Mouse (Mus musculus) frontal cortex, postnatal 25 days (tissue): ENCODE results near the gene 2310011J03Rik.

Source experiments
- DNase-seq, 2 experiments: peaks; one replicate each; pipeline ENCODE4 v3.0.0; 2022; ENCODE audit warnings: low spot score in 2 of 2

Gene 2310011J03Rik

GRCm38 (mm10) chr10:80292251-80293146 is 27.8 kb downstream of the 2310011J03Rik start, which contains the start of gene Rps15:
Gene Rps15 (plus strand): TSS chr10:80292453.
- peak; percentile 78 to 91 for DNase-seq

DNA sequence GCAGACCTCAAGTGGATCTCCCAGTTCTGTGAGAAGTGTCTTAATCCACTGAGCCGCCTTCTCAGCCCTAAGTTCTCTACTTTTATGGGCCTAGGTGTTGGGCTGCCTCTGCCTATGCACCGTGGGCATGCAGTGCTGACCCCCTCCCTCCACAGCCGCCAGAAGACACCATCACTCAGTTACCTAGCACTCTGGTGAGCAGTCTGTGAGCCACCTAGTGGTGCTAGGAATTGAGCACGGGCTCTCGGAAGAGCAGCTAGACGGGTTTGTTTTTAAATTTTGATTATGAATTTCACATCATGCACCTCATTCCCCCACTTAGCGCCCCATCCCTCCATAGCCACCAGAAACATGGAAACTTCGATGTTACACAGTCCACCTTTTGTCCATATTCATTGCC is 31.7 kb downstream of the 2310011J03Rik start:
- DNase-seq, result no peak

DNA sequence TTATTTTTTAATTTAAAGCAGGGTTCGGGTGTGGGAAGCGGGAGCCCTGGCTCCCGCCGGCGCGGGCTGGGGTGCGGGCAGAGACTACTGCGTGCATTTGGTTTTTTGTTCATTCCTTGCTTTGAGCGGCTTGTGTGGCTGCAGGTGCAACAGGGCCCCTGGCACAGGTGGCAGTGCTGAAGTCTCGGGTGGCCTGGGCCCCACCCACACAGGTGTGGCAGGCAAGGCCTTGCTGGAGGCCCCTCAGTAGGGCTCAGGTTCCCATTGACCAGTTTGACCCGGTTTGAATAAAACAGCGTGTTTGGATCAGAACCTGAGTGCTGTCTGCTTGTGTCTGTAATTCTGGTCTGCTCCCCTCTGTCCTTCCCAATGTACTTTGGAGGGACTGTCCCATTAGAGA is 32.2 kb downstream of the 2310011J03Rik start:
- DNase-seq, result no peak

DNA sequence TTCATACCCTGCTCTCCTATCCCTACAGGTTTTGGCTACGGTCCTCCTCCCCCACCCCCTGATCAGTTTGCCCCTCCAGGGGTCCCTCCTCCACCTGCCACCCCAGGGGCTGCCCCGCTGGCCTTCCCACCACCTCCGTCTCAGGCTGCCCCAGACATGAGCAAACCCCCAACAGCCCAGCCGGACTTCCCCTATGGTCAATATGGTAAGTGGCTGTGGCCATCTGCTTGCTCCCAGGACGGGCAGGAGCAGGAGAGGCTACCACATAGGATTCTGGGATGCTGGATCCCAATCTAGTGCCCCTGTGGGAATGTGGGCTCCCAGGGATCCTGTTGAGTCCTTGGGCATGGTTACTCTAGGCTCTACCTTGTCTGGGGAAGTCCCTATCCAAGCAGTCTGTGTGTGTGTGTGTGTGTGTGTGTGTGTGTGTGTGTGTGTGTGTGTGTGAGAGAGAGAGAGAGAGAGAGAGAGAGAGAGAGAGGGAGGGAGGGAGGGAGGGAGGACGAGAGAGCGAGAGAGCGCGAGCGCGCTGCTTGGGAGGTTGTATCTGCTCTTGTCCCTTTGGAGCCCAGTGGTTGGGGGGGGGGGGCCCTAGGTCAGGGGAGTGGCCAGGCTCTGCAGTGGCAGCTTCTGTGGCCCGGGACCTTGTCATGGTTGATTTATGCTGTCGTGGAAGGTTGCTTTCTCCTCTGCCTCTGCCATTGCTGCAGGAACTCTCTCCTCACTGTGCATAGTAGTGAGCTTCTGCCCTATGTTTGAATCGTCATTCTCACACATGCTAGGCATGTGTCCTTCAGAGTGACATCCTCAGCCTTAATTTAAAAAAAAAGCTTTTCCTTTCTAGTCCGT is 34.9 kb downstream of the 2310011J03Rik start:
- DNase-seq, result no peak

GRCm38 (mm10) chr10:80282481-80283441 is 37.6 kb downstream of the 2310011J03Rik start:
- DNase-seq, result no peak

DNA sequence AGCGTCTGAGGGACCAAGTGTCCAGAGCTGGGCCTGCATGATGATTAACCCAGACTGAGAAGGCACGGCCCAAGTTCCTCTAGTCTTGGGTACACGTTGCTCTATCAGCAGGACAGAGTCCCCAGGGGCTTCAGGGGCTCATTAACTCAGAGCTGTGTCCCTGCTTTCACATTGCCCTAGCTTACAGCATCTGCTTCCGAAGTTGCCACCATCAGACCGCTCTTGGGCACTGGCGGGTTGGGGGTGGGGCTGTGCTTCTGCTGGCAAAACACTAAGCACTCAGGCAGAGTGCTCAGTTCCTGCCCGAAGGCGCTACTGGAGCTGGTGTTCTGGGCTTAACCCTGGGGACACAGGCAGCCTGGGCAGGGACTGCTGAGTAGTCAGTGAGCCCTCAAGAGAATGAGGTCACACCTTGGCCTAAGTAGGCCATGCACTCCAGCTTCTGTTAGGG is 38.4 kb downstream of the 2310011J03Rik start:
- DNase-seq, result no peak

DNA sequence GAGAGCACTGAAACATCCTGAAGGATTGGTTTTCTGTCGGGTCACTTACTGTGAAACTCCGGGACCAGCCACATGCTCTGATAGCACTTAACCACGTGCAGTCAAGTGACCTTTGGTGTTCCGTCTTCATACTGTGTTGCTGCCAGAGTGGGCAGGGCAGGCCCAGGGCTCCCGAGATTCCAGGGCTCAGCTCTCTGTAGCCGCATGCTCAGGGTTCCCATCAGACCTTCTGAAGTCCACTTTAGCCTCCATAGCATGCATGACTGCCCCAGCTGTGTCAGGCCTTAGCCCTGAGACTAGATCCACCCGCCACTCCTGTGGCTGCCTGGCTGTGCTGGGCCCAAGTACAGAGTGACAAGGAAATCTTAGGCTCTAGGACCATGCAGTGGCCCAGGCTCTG is 39.0 kb downstream of the 2310011J03Rik start:
- DNase-seq, result no peak

DNA sequence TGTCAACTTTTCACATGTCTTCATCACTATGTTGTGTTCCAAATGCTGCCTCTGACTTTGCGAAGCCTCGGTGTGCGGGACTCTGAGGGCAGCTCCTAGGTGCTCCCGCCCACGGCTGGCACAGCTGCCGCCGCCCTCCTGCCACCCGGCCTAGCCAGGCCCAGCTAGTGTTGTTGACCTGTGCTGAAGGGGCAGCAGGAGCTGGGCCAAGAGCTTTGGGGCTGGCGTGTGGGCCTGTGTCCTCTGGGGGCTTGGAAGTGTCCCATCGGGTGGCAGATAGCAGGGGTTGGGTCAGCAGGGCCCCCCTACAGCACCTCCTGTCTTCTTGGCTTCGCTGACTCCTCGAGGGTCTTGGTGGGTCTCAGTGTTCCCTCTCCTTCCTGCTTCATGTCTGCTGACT is 41.1 kb downstream of the 2310011J03Rik start:
- DNase-seq, result no peak

GRCm38 (mm10) chr10:80278390-80278789 is 41.9 kb downstream of the 2310011J03Rik start:
- no peak for DNase-seq

DNA sequence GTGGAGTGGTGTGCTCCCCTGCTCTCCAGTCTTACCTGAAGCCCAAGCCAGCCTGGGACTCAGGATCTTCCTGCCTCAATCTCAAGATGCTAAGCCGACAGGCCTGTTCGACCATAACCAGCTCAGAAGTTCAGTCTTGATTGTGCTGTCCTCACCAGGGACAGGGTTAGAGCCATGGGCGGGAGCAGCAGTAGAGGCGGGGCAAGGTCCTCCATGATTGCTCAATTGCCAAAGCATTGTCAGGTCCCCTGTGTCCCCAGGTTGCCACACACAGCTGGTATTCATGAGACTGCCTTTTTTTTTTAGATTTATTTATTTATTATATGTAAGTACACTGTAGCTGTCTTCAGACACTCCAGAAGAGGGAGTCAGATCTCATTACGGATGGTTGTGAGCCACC is 44.1 kb downstream of the 2310011J03Rik start:
- no peak for DNase-seq

GRCm38 (mm10) chr10:80273847-80274246 is 46.5 kb downstream of the 2310011J03Rik start:
- DNase-seq, result no peak

DNA sequence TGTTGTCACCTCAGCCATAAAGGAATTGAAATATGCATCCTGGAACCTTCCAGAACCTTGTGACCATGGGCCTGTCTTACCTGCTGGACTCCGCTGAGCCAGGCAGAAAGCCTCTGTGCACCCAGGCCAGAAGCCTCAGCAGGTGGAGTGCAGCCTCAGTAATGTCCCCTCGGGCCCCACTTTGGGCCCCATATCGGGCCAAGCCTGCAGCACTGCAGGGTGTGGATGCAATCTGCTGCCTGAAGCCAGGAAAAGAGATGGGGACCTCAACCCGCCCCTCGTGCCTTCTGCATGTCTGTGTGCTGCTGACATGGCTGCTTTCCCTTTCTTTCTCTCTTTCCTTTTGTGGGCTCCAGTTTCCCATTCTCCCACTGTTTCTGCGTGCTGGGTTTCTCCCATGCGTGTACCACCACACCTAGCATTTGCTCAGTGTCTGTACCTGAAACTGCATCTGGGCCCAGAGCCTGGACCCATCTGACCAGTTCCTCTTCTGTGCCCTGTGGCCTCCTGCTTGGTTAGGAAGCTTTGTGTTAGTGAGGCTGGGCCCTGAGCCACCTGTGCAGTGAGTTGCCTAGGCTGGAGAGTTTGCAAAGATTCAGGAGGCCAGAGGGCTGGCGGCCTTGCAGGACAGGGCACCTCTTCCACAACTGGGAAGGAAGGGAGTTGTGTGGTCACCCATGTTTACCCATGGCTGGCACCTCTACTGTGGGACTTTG is 48.3 kb downstream of the 2310011J03Rik start:
- DNase-seq, result no peak

DNA sequence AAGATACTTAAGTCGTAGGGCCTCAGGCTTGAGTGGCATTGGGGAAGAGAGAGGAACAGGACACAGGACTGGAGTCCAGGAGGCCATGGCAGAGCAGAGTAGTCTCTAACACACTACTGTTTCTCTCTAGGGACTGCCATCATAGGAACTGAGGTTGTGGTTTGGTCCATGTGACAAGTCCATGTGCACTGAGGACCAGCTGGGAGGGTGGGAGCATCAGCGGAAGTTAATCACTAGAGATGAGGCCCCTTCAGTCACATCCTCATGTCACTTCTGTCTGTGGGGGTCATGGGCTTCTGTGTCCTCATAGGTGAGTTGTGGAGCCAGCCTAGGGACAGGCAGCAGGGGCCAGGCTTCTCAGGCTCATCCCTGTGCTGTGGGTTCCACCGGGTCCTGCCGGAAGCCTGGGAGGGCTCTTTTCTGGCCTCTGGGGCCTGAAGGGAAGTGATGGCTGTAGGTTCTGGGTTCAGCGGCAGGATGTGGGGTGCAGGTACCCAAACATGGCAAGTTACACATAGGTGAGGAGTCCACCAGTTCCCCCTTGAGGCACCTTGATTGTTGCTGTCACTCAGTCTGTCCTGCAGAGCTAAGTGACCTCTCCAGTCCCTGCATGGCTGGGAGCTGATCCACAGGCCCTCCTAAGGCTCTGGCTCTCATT is 49.0 kb downstream of the 2310011J03Rik start:
- no peak for DNase-seq

DNA sequence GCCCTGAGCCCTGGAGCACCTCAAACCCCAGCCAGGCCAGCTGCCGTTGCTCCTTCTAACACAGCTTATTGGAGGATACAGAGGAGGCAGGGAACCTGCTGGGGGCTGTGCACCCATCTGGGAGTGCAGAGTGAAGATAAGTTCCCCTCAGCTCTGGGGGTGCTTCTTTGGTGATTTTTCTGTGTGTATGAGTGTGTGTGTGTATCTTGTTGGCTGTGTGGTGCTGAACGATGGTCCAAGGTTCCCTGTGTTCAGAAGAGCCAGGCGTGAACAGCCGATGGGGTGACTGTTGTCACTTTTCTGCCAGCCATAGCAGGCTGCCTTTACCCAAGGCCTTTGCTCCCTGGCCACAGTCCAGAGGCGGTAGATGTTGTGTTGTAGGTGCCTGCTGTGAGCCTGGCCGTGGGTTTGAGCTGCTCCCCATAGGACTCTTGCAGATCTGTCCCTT is 49.6 kb downstream of the 2310011J03Rik start:
- DNase-seq, result no peak

- DNase-seq, result no peak
Measured at GRCm38 (mm10) chr10:80270099-80270498, 50.2 kb downstream of the 2310011J03Rik start.
